Mouse (Mus musculus) mesoderm, embryonic 11.5 days (tissue): ENCODE measurements at regions not wholly inside any gene's neighbourhood (a gene's known extent, or its start where the extent isn't known, plus 50 kb on each side); places are given as distances from the start of the nearest gene placed in this dataset.

Experiments
- DNase-seq: peaks from one replicate; pipeline ENCODE4 v3.0.0-alpha.2; 2012; ENCODE audit warnings: low read depth, low spot score

GRCm38 (mm10) chr17:72782775-72783174 lies 53.5 kb upstream of the Ypel5 start:
- no peak for DNase-seq

GRCm38 (mm10) chr17:72781786-72782185 lies 54.5 kb upstream of the Ypel5 start:
- DNase-seq = peak; percentile 66

GRCm38 (mm10) chr17:72768266-72768665 lies 68.0 kb upstream of the Ypel5 start:
- DNase-seq = no peak

- peak; percentile 8 for DNase-seq
Observed at GRCm38 (mm10) chr17:72760937-72761336, 75.3 kb upstream of the Ypel5 start.

- DNase-seq = no peak
Observed at GRCm38 (mm10) chr17:72746411-72746810, 89.8 kb upstream of the Ypel5 start.

GRCm38 (mm10) chr17:72733006-72733405 lies 103.2 kb upstream of the Ypel5 start:
- no peak for DNase-seq

- no peak for DNase-seq
Observed at GRCm38 (mm10) chr17:72731691-72732090, 104.6 kb upstream of the Ypel5 start.

GRCm38 (mm10) chr17:72731175-72731574 lies 105.1 kb upstream of the Ypel5 start:
- no peak for DNase-seq

- DNase-seq = peak; percentile 20
Observed at GRCm38 (mm10) chr17:72720753-72721152, 115.5 kb upstream of the Ypel5 start.

GRCm38 (mm10) chr17:72719618-72720017 lies 115.2 kb upstream of the Alk start:
- DNase-seq = no peak

GRCm38 (mm10) chr17:72691630-72692029 lies 87.2 kb upstream of the Alk start:
- no peak for DNase-seq

GRCm38 (mm10) chr17:72689606-72690005 lies 85.2 kb upstream of the Alk start:
- no peak for DNase-seq

- no peak for DNase-seq
Observed at GRCm38 (mm10) chr17:72688800-72689199, 84.4 kb upstream of the Alk start.

- no peak for DNase-seq
Observed at GRCm38 (mm10) chr17:72674658-72675057, 70.2 kb upstream of the Alk start.

- DNase-seq = no peak
Observed at GRCm38 (mm10) chr17:72672010-72672409, 67.6 kb upstream of the Alk start.

GRCm38 (mm10) chr17:72666961-72667360 lies 62.5 kb upstream of the Alk start:
- DNase-seq = no peak

- DNase-seq = no peak
Observed at GRCm38 (mm10) chr17:72661678-72662077, 57.3 kb upstream of the Alk start.

- DNase-seq = no peak
Observed at GRCm38 (mm10) chr17:72658744-72659143, 54.3 kb upstream of the Alk start.

GRCm38 (mm10) chr17:72657826-72658225 lies 53.4 kb upstream of the Alk start:
- DNase-seq = peak; percentile 4
